8 mouse cellular contexts compared by ENCODE assay signal in the genomic region with DNA sequence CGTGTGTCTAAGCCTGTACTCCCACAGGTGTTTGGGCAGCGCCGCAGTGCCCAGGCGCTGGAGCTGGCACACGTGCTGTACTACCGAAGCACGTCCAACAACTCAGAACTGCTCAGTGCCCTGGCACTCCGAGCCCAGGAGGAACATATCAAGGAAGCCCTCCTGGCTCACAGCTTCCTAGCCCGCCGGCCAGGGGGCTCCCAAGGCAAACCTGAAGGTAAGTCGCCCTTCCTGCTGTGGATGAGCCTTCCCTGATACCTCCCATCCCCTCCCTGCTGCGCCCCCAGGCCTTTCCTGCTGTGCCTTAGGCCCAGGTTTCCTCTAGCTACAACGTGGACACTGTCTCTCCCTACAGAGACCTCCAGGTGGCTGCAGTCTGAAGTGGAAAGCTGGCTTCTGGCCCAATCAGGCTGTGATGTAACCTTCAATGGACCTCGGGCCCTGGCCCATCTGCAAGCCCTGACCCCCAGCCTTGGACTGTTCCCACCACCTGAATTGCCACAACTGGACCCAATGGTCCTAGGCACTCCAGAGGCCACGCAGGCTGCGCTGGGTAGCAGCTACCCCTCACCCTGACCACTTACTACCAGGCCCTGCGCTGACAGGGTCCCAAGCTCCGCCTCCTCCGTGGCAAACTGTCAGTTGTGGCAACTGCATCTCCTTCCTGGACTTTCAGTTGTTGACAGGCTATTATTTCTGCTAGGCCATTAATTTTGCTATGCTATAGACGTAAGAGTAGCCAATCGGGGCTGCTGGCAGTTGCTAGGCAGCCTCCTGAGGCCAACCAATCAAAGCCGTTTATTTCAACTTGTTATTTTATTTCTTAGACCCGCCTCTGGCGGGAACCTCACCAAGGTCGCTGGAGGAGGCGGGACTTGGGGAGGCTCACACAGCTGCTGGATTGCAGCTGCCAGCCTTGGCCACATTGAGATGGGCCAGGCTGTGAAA. TPM values are rescaled to one million over a fixed set of nuclear protein-coding genes. Genes with fewer than 3 reads are reported as not detected.
DNase-seq lines count a peak whose midpoint lies in the region; ATAC-seq and TF ChIP-seq lines count a peak whose summit lies in the region.

No protein-coding gene starts in this region.

- peak overlapping the region; percentile 50 for H3K9ac ChIP-seq in embryonic facial prominence, embryonic 11.5 days (replicated peaks; ENCODE audit: low read length)
- H3K9ac ChIP-seq in intestine, postnatal 0 days (ENCODE audit: low read depth, low read length): peak overlapping the region; percentile 26; the same call in 1 of the 2 replicates

- peak overlapping the region; percentile 46 for H3K4me2 ChIP-seq in embryonic facial prominence, embryonic 11.5 days (ENCODE audit: low read depth, low read length)
- peak overlapping the region; percentile 59 for H3K4me2 ChIP-seq in intestine, postnatal 0 days (replicated peaks; ENCODE audit: low read depth)

- ATAC-seq in embryonic facial prominence, embryonic 11.5 days (replicated peaks; ENCODE audit: insufficient number of reproducible peaks, low FRiP score, low TSS enrichment, low read depth): peak; percentile 75
- ATAC-seq in intestine, postnatal 0 days: peak; percentile 67
- ATAC-seq in megakaryocyte-erythroid progenitor cell, adult 5-6 weeks (replicated peaks; ENCODE audit: low FRiP score, low TSS enrichment, poor library complexity, severe bottlenecking): peak; percentile 82

- peak overlapping the region; percentile 14 for H3K4me3 ChIP-seq in embryonic facial prominence, embryonic 11.5 days (ENCODE audit: low read depth, low read length)
- peak overlapping the region; percentile 23 for H3K4me3 ChIP-seq in intestine, postnatal 0 days (ENCODE audit: low read depth, low read length)

- H3K4me1 ChIP-seq in embryonic facial prominence, embryonic 11.5 days (ENCODE audit: control insufficient read depth, insufficient read depth, low read length): peaks cover 7% of the 10 kb centered on the region; the same call in 1 of the 2 replicates
- peaks cover 1% of the 10 kb centered on the region; the same call in 1 of the 2 replicates for H3K4me1 ChIP-seq in intestine, postnatal 0 days (replicated peaks; ENCODE audit: control insufficient read depth, insufficient read depth, low read length)

- no peaks in the 10 kb centered on the region for H3K9me3 ChIP-seq in embryonic facial prominence, embryonic 11.5 days (replicated peaks; ENCODE audit: control insufficient read depth, low read length)
- no peaks in the 10 kb centered on the region for H3K9me3 ChIP-seq in intestine, postnatal 0 days (ENCODE audit: control insufficient read depth)

- intact Hi-C loops in left cerebral cortex, postnatal 36 days (cut with DNase I): no loop called here

- 36% methylated on average over 26 of the region's 26 CpGs for WGBS in embryonic facial prominence, embryonic 11.5 days
- WGBS in intestine, postnatal 0 days: 45% methylated on average over 26 of the region's 26 CpGs

- DNase-seq in adipocyte (ENCODE audit: low spot score): peak; percentile 17
- DNase-seq in embryonic facial prominence, embryonic 11.5 days (ENCODE audit: low spot score): peak; percentile 90
- peak; percentile 99 for DNase-seq in heart, adult 11 months
- DNase-seq in left cerebral cortex, postnatal 36 days (ENCODE audit: low spot score in 2 of 2): peak; percentile 57 to 70
- DNase-seq in right cerebral cortex, postnatal 36 days (ENCODE audit: low spot score in 2 of 2): peak; percentile 67 to 69
- DNase-seq in cerebellum, postnatal 25 days: no peak

- TF ChIP-seq CTCF in intestine, postnatal 0 days (IDR thresholded peaks at IDR 0.05; ENCODE audit: low read depth): peak; percentile 36; the same call in 1 of the 2 replicates

- H3K36me3 ChIP-seq in embryonic facial prominence, embryonic 11.5 days (replicated peaks; ENCODE audit: control insufficient read depth, insufficient read depth, low read depth, low read length): no peaks in the 10 kb centered on the region; the same call in 1 of the 2 replicates
- H3K36me3 ChIP-seq in intestine, postnatal 0 days (ENCODE audit: control insufficient read depth, insufficient read depth): peaks cover 20% of the 10 kb centered on the region

- peak overlapping the region; percentile 75 for H3K27ac ChIP-seq in embryonic facial prominence, embryonic 11.5 days (replicated peaks; ENCODE audit: low read depth, low read length)
- H3K27ac ChIP-seq in intestine, postnatal 0 days (ENCODE audit: low read depth, low read length): peak overlapping the region; percentile 47; the same call in 1 of the 2 replicates

- H3K27me3 ChIP-seq in embryonic facial prominence, embryonic 11.5 days (ENCODE audit: control insufficient read depth, insufficient read depth, low read length): no peaks in the 10 kb centered on the region
- no peaks in the 10 kb centered on the region for H3K27me3 ChIP-seq in intestine, postnatal 0 days (replicated peaks; ENCODE audit: control insufficient read depth, insufficient read depth, low read length)

RNA-seq across cellular contexts. Expression of gene Emp3, which starts 4.9 kb away (rescaled TPM):
- polyA plus RNA-seq in embryonic facial prominence, embryonic 11.5 days (2014; fragmentation: Nextera tagmentation; extraction: Ambion mirVana): 24.9 and 29.2 TPM in 2 replicates
- 82.4 and 83.3 TPM in 2 replicates for polyA plus RNA-seq in intestine, postnatal 0 days (2015; fragmentation: Nextera tagmentation; extraction: Ambion mirVana)
- 1 to 10 TPM; 2.9 to 4.1 TPM for total RNA-seq in left cerebral cortex, postnatal 36 days (2021)
- 167 and 180 TPM in 2 replicates for total RNA-seq in megakaryocyte-erythroid progenitor cell, adult 5-6 weeks (2014; fragmentation: Nextera tagmentation)
- total RNA-seq in megakaryocyte-erythroid progenitor cell, adult 5-6 weeks (2017): 109 and 112 TPM in 2 replicates

RNA-seq across cellular contexts. Expression of gene Ccdc114, which starts 7.5 kb away (rescaled TPM):
- 2.1 and 2.4 TPM in 2 replicates for polyA plus RNA-seq in embryonic facial prominence, embryonic 11.5 days (2014; fragmentation: Nextera tagmentation; extraction: Ambion mirVana)
- 2.9 and 3.3 TPM in 2 replicates for polyA plus RNA-seq in intestine, postnatal 0 days (2015; fragmentation: Nextera tagmentation; extraction: Ambion mirVana)
- total RNA-seq in left cerebral cortex, postnatal 36 days (2021): 1 to 10 TPM; 2.3 to 2.9 TPM
- total RNA-seq in megakaryocyte-erythroid progenitor cell, adult 5-6 weeks (2014; fragmentation: Nextera tagmentation): 2.3 and 5.3 TPM in 2 replicates
- total RNA-seq in megakaryocyte-erythroid progenitor cell, adult 5-6 weeks (2017): 4.1 and 4.6 TPM in 2 replicates

RNA-seq across cellular contexts. Expression of gene Tmem143, which starts 19.6 kb away (rescaled TPM):
- polyA plus RNA-seq in embryonic facial prominence, embryonic 11.5 days (2014; fragmentation: Nextera tagmentation; extraction: Ambion mirVana): 2.7 and 3.9 TPM in 2 replicates
- 6.8 and 7.4 TPM in 2 replicates for polyA plus RNA-seq in intestine, postnatal 0 days (2015; fragmentation: Nextera tagmentation; extraction: Ambion mirVana)
- total RNA-seq in left cerebral cortex, postnatal 36 days (2021): 10 to 100 TPM; 21.8 to 22.0 TPM
- total RNA-seq in megakaryocyte-erythroid progenitor cell, adult 5-6 weeks (2014; fragmentation: Nextera tagmentation): 9.1 and 10.3 TPM in 2 replicates
- total RNA-seq in megakaryocyte-erythroid progenitor cell, adult 5-6 weeks (2017): 7.3 and 11.3 TPM in 2 replicates

RNA-seq across cellular contexts. Expression of gene Syngr4, which starts 19.8 kb away (rescaled TPM):
- 0.85 and 1.0 TPM in 2 replicates for polyA plus RNA-seq in embryonic facial prominence, embryonic 11.5 days (2014; fragmentation: Nextera tagmentation; extraction: Ambion mirVana)
- 0.72 and 0.75 TPM in 2 replicates for polyA plus RNA-seq in intestine, postnatal 0 days (2015; fragmentation: Nextera tagmentation; extraction: Ambion mirVana)
- not detected for total RNA-seq in left cerebral cortex, postnatal 36 days (2021)
- total RNA-seq in megakaryocyte-erythroid progenitor cell, adult 5-6 weeks (2014; fragmentation: Nextera tagmentation): not detected in 2 replicates
- total RNA-seq in megakaryocyte-erythroid progenitor cell, adult 5-6 weeks (2017): not detected in 2 replicates

RNA-seq across cellular contexts. Expression of gene Grin2d, which starts 38.2 kb away (rescaled TPM):
- polyA plus RNA-seq in embryonic facial prominence, embryonic 11.5 days (2014; fragmentation: Nextera tagmentation; extraction: Ambion mirVana): 0.13 and 0.18 TPM in 2 replicates
- polyA plus RNA-seq in intestine, postnatal 0 days (2015; fragmentation: Nextera tagmentation; extraction: Ambion mirVana): 0.66 and 1.1 TPM in 2 replicates
- 10 to 100 TPM; 10.2 to 12.3 TPM for total RNA-seq in left cerebral cortex, postnatal 36 days (2021)
- total RNA-seq in megakaryocyte-erythroid progenitor cell, adult 5-6 weeks (2014; fragmentation: Nextera tagmentation): 0.92 TPM in 1 of 2 replicates, not detected in the other
- 0.23 TPM in 1 of 2 replicates, not detected in the other for total RNA-seq in megakaryocyte-erythroid progenitor cell, adult 5-6 weeks (2017)

Comparison
In these comparisons a context has a peak if more than half of its experiments do, and no peak if none do; other contexts are left out.
1. DNase-seq: peak in adipocyte (single experiment), embryonic facial prominence, embryonic 11.5 days (single experiment), heart, adult 11 months (single experiment), left cerebral cortex, postnatal 36 days (2 of 2) and right cerebral cortex, postnatal 36 days (2 of 2); none in cerebellum, postnatal 25 days (0 of 2).
2. RNA of gene Emp3, which starts 4.9 kb away (total RNA-seq): 109 to 180 TPM in megakaryocyte-erythroid progenitor cell, adult 5-6 weeks; 2.9 to 4.1 TPM in left cerebral cortex, postnatal 36 days; every median in the first group is over 10 times any median in the second.
3. Peak in every context shown above with its lines, with median percentiles within 50 percentile points of each other: ATAC-seq.